Mouse (Mus musculus): Measurements from ENCODE around the gene Tfap4. TPM values are rescaled to one million over a fixed set of nuclear protein-coding genes. Genes with fewer than 3 reads are reported as not detected.

Tfap4 gene
- polyA plus RNA-seq, 1 experiment from 2014 or later, result 8.0 TPM

GRCm38 (mm10) chr16:4502568-4502967 is 57.1 kb downstream of the Tfap4 start:
- no peak overlapping the region for H3K4me2 ChIP-seq (ENCODE audit: low read length)
- H3K27ac ChIP-seq (ENCODE audit: low read length), result no peak overlapping the region
- H3K9ac ChIP-seq (ENCODE audit: low read depth, low read length), result no peak overlapping the region
- no peak overlapping the region for H3K4me3 ChIP-seq (ENCODE audit: low read depth, low read length)
- no peaks in the 10 kb centered on the region for H3K9me3 ChIP-seq (replicated peaks; ENCODE audit: control insufficient read depth, low read length, poor library complexity, severe bottlenecking)
- H3K4me1 ChIP-seq (ENCODE audit: control insufficient read depth, insufficient read depth, low read length), result no peaks in the 10 kb centered on the region
- no peaks in the 10 kb centered on the region for H3K27me3 ChIP-seq (ENCODE audit: control insufficient read depth, insufficient read depth, low read depth, low read length)
- H3K36me3 ChIP-seq (ENCODE audit: control insufficient read depth, insufficient read depth, low read length), result no peaks in the 10 kb centered on the region
- no peak for ATAC-seq

- Histone ChIP-seq H3K4me1 (ENCODE audit: control insufficient read depth, insufficient read depth, low read length) (no peaks in the 10 kb centered on the region), H3K4me3 (ENCODE audit: low read depth, low read length) (no peak overlapping the region), H3K9ac (ENCODE audit: low read depth, low read length) (no peak overlapping the region), H3K36me3 (ENCODE audit: control insufficient read depth, insufficient read depth, low read length) (no peaks in the 10 kb centered on the region), H3K9me3 (replicated peaks; ENCODE audit: control insufficient read depth, low read length, poor library complexity, severe bottlenecking) (no peaks in the 10 kb centered on the region), H3K4me2 (ENCODE audit: low read length) (no peak overlapping the region), H3K27ac (ENCODE audit: low read length) (no peak overlapping the region), H3K27me3 (ENCODE audit: control insufficient read depth, insufficient read depth, low read depth, low read length) (no peaks in the 10 kb centered on the region)
- WGBS, result 95% methylated on average over 3 of the region's 3 CpGs
- ATAC-seq, result no peak
Measured at GRCm38 (mm10) chr16:4501703-4502102, 58.0 kb downstream of the Tfap4 start.

GRCm38 (mm10) chr16:4500598-4501385 is 58.9 kb downstream of the Tfap4 start:
- 88% methylated on average over 8 of the region's 8 CpGs for WGBS
- H3K27ac ChIP-seq (ENCODE audit: low read length), result no peak overlapping the region
- ATAC-seq, result no peak
- no peaks in the 10 kb centered on the region for H3K36me3 ChIP-seq (ENCODE audit: control insufficient read depth, insufficient read depth, low read length)
- H3K4me3 ChIP-seq (ENCODE audit: low read depth, low read length), result no peak overlapping the region
- no peak overlapping the region for H3K4me2 ChIP-seq (ENCODE audit: low read length)
- H3K9me3 ChIP-seq (replicated peaks; ENCODE audit: control insufficient read depth, low read length, poor library complexity, severe bottlenecking), result no peaks in the 10 kb centered on the region
- H3K27me3 ChIP-seq (ENCODE audit: control insufficient read depth, insufficient read depth, low read depth, low read length), result no peaks in the 10 kb centered on the region
- H3K4me1 ChIP-seq (ENCODE audit: control insufficient read depth, insufficient read depth, low read length), result no peaks in the 10 kb centered on the region
- H3K9ac ChIP-seq (ENCODE audit: low read depth, low read length), result no peak overlapping the region

GRCm38 (mm10) chr16:4497762-4498607 is 61.7 kb downstream of the Tfap4 start:
- H3K9ac ChIP-seq (ENCODE audit: low read depth, low read length), result no peak overlapping the region
- H3K4me3 ChIP-seq (ENCODE audit: low read depth, low read length), result no peak overlapping the region
- no peak overlapping the region for H3K4me2 ChIP-seq (ENCODE audit: low read length)
- ATAC-seq, result no peak
- WGBS, result 85% methylated on average over 8 of the region's 8 CpGs
- no peaks in the 10 kb centered on the region for H3K27me3 ChIP-seq (ENCODE audit: control insufficient read depth, insufficient read depth, low read depth, low read length)
- no peaks in the 10 kb centered on the region for H3K4me1 ChIP-seq (ENCODE audit: control insufficient read depth, insufficient read depth, low read length)
- H3K36me3 ChIP-seq (ENCODE audit: control insufficient read depth, insufficient read depth, low read length), result no peaks in the 10 kb centered on the region
- H3K27ac ChIP-seq (ENCODE audit: low read length), result no peak overlapping the region
- H3K9me3 ChIP-seq (replicated peaks; ENCODE audit: control insufficient read depth, low read length, poor library complexity, severe bottlenecking), result no peaks in the 10 kb centered on the region

- H3K4me2 ChIP-seq (ENCODE audit: low read length), result no peak overlapping the region
- ATAC-seq, result no peak
- WGBS, result 100% methylated on average over 3 of the region's 3 CpGs
- no peak overlapping the region for H3K27ac ChIP-seq (ENCODE audit: low read length)
- no peaks in the 10 kb centered on the region for H3K27me3 ChIP-seq (ENCODE audit: control insufficient read depth, insufficient read depth, low read depth, low read length)
- no peak overlapping the region for H3K9ac ChIP-seq (ENCODE audit: low read depth, low read length)
- no peaks in the 10 kb centered on the region for H3K4me1 ChIP-seq (ENCODE audit: control insufficient read depth, insufficient read depth, low read length)
- no peak overlapping the region for H3K4me3 ChIP-seq (ENCODE audit: low read depth, low read length)
- H3K9me3 ChIP-seq (replicated peaks; ENCODE audit: control insufficient read depth, low read length, poor library complexity, severe bottlenecking), result no peaks in the 10 kb centered on the region
- H3K36me3 ChIP-seq (ENCODE audit: control insufficient read depth, insufficient read depth, low read length), result no peaks in the 10 kb centered on the region
Measured at GRCm38 (mm10) chr16:4496470-4496869, 63.2 kb downstream of the Tfap4 start.

- Histone ChIP-seq H3K4me1 (ENCODE audit: control insufficient read depth, insufficient read depth, low read length) (no peaks in the 10 kb centered on the region), H3K4me2 (ENCODE audit: low read length) (no peak overlapping the region), H3K36me3 (ENCODE audit: control insufficient read depth, insufficient read depth, low read length) (no peaks in the 10 kb centered on the region), H3K27me3 (ENCODE audit: control insufficient read depth, insufficient read depth, low read depth, low read length) (no peaks in the 10 kb centered on the region), H3K4me3 (ENCODE audit: low read depth, low read length) (no peak overlapping the region), H3K27ac (ENCODE audit: low read length) (no peak overlapping the region), H3K9ac (ENCODE audit: low read depth, low read length) (no peak overlapping the region), H3K9me3 (replicated peaks; ENCODE audit: control insufficient read depth, low read length, poor library complexity, severe bottlenecking) (no peaks in the 10 kb centered on the region)
- ATAC-seq, result no peak
- 84% methylated on average over 5 of the region's 5 CpGs for WGBS
Measured at GRCm38 (mm10) chr16:4495861-4496260, 63.8 kb downstream of the Tfap4 start.

Other genes with a start within 250 kb of the Tfap4 start
- gene Adcy9, start 139.4 kb downstream of the Tfap4 start, polyA plus RNA-seq (2015; fragmentation: Nextera tagmentation; extraction: Ambion mirVana), result 4.0 and 4.3 TPM in 2 replicates
- 23.0 and 27.4 TPM in 2 replicates for gene Srl, start 18.0 kb downstream of the Tfap4 start, polyA plus RNA-seq (2015; fragmentation: Nextera tagmentation; extraction: Ambion mirVana)
- 13.0 and 14.0 TPM in 2 replicates for gene Glis2, start 34.9 kb upstream of the Tfap4 start, polyA plus RNA-seq (2015; fragmentation: Nextera tagmentation; extraction: Ambion mirVana)
- 144 and 153 TPM in 2 replicates for gene Pam16, start 65.1 kb upstream of the Tfap4 start, polyA plus RNA-seq (2015; fragmentation: Nextera tagmentation; extraction: Ambion mirVana)
- gene Vasn, start 80.1 kb upstream of the Tfap4 start, polyA plus RNA-seq (2015; fragmentation: Nextera tagmentation; extraction: Ambion mirVana), result 4.2 and 4.3 TPM in 2 replicates
- gene Dnaja3, start 80.1 kb upstream of the Tfap4 start, polyA plus RNA-seq (2015; fragmentation: Nextera tagmentation; extraction: Ambion mirVana), result 69.2 and 70.2 TPM in 2 replicates
- gene Coro7, start 119.9 kb upstream of the Tfap4 start, polyA plus RNA-seq (2015; fragmentation: Nextera tagmentation; extraction: Ambion mirVana), result 32.6 and 36.4 TPM in 2 replicates
- 65.9 and 76.5 TPM in 2 replicates for gene Nmral1, start 159.5 kb upstream of the Tfap4 start, polyA plus RNA-seq (2015; fragmentation: Nextera tagmentation; extraction: Ambion mirVana)
- 92.7 and 102 TPM in 2 replicates for gene Hmox2, start 166.5 kb upstream of the Tfap4 start, polyA plus RNA-seq (2015; fragmentation: Nextera tagmentation; extraction: Ambion mirVana)
- 117 and 127 TPM in 2 replicates for gene Cdip1, start 230.4 kb upstream of the Tfap4 start, polyA plus RNA-seq (2015; fragmentation: Nextera tagmentation; extraction: Ambion mirVana)